Mouse (Mus musculus): ENCODE data around the gene Zfp61.

GRCm38 (mm10) chr7:24343701-24344272, 42.8 kb upstream of the Zfp61 start:
- TF ChIP-seq CTCF (IDR thresholded peaks at IDR 0.05; ENCODE audit: low read depth, low read length): no peak
- TF ChIP-seq GATA1 (IDR thresholded peaks at IDR 0.05; ENCODE audit: borderline replicate concordance, low read length): no peak
- no peak for TF ChIP-seq GATA2 (IDR thresholded peaks at IDR 0.05; ENCODE audit: borderline replicate concordance, low read depth, low read length)
- no peak for TF ChIP-seq POLR2AphosphoS5 (IDR thresholded peaks at IDR 0.05; ENCODE audit: insufficient replicate concordance, low read depth, low read length)
